ENCODE assay signal across 28 mouse cellular contexts in the genomic region with DNA sequence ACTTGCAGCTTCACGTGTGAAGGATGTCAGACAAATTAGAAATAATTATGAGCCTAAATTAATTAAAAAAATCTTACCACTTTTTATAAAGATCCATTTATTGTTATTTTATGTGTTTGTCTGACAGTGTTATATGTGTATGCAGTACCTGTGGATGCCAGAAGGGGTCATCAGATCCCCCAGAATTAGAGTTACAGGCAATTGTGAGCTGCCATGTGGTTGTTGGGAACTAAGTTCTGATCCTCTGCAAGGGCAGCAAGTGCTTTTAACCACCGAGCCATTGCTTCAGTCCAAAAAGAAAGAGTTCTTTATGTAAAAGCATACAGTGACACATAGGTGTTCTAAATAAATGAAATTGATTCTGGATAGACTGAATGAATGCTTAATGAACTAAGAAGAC. TPM values are rescaled to one million over a fixed set of nuclear protein-coding genes. Genes with fewer than 3 reads are reported as not detected.
DNase-seq lines count a peak whose midpoint lies in the region; TF ChIP-seq lines count a peak whose summit lies in the region.
"Had no signal": no experiment of that assay in that cellular context is flagged by ENCODE, and none has a peak within 500 bp of the region (broad histone marks: within the 10 kb centered on the region; RNA-seq: fewer than 3 reads in every experiment).

No protein-coding gene starts in this region.

- H3K4me1 ChIP-seq in E14TG2a.4 (replicated peaks; ENCODE audit: low read depth, low read length) (peaks cover 18% of the 10 kb centered on the region), MEL (ENCODE audit: control insufficient read depth in 1 of 2, insufficient read depth in 2 of 2, low read length in 2 of 2) (no peaks in the 10 kb centered on the region)
- H3K4me1 ChIP-seq: forebrain, embryonic 10.5 days; heart, embryonic 10.5 days; heart, embryonic 13.5 days; hindbrain, embryonic 12.5 days; hindbrain, embryonic 15.5 days; intestine, embryonic 15.5 days had no signal

- no peak for DNase-seq in layer of hippocampus, adult 2 months (ENCODE audit: low spot score in 2 of 2)
- DNase-seq in layer of hippocampus, adult 18-20 months (ENCODE audit: low spot score in 2 of 2), result no peak
- DNase-seq in MEL (ENCODE audit: low read depth, low spot score), result no peak
- DNase-seq in kidney, adult 8-10 months, result no peak
- DNase-seq in frontal cortex, postnatal 14 days (ENCODE audit: low spot score in 2 of 2), result no peak
- DNase-seq: adrenal gland, adult 8-10 months; adrenal gland, postnatal 25 days; cerebellum, adult 11-12 months; cerebellum, adult 8-10 months; cerebellum, postnatal 10 days; gastrocnemius, postnatal 10 days; gastrocnemius, postnatal 36 days; heart, adult 2 months; heart, postnatal 14 days; heart, postnatal 4 days had no signal

- no peaks in the 10 kb centered on the region for H3K79me2 ChIP-seq in MEL (ENCODE audit: control insufficient read depth, insufficient read depth, low read length, poor library complexity)

- no peak overlapping the region for H3K27ac ChIP-seq in layer of hippocampus, adult 2 months
- H3K27ac ChIP-seq in MEL (ENCODE audit: control insufficient read depth, low read depth, low read length), result no peak overlapping the region
- H3K27ac ChIP-seq: forebrain, embryonic 10.5 days; heart, adult 2 months; heart, embryonic 10.5 days; heart, embryonic 13.5 days; hindbrain, embryonic 12.5 days; hindbrain, embryonic 15.5 days; intestine, embryonic 15.5 days had no signal

- TF ChIP-seq EP300 in MEL (IDR thresholded peaks at IDR 0.05; ENCODE audit: low read depth in 1 of 2, low read length in 2 of 2), result no peak

- peak; percentile 40 for TF ChIP-seq CTCF in layer of hippocampus, adult 2 months (conservative IDR thresholded peaks at IDR 0.05)
- TF ChIP-seq CTCF in E14TG2a.4 (conservative IDR thresholded peaks at IDR 0.05; ENCODE audit: low read length) (peak; percentile 49), MEL (IDR thresholded peaks at IDR 0.05 in 2 of 3, conservative IDR thresholded peaks at IDR 0.05 in 1 of 3; ENCODE audit: control insufficient read depth in 1 of 3, insufficient read depth in 1 of 3, low read depth in 2 of 3, low read length in 3 of 3, poor library complexity in 1 of 3, severe bottlenecking in 1 of 3) (no peak; a peak in 1 of 6 replicates)

- H3K27me3 ChIP-seq in E14TG2a.4 (ENCODE audit: insufficient read depth, low read length) (no peaks in the 10 kb centered on the region), MEL (ENCODE audit: control insufficient read depth in 1 of 2, insufficient read depth in 2 of 2, low read length in 2 of 2) (no peaks in the 10 kb centered on the region)
- H3K27me3 ChIP-seq: heart, embryonic 13.5 days; hindbrain, embryonic 12.5 days; hindbrain, embryonic 15.5 days; intestine, embryonic 15.5 days; Patski had no signal

- no peak overlapping the region for H3K4me3 ChIP-seq in layer of hippocampus, adult 2 months
- H3K4me3 ChIP-seq in E14TG2a.4 (replicated peaks; ENCODE audit: low read length) (no peak overlapping the region), MEL (ENCODE audit: control insufficient read depth in 1 of 2, insufficient read depth in 1 of 2, low read depth in 2 of 2, low read length in 2 of 2) (no peak overlapping the region)
- H3K4me3 ChIP-seq: forebrain, embryonic 10.5 days; heart, adult 2 months; heart, embryonic 10.5 days; heart, embryonic 13.5 days; hindbrain, embryonic 12.5 days; hindbrain, embryonic 15.5 days; intestine, embryonic 15.5 days had no signal

- peaks cover 74% of the 10 kb centered on the region for H3K36me3 ChIP-seq in E14TG2a.4 (ENCODE audit: insufficient read depth, low read length)
- H3K36me3 ChIP-seq in MEL (ENCODE audit: control insufficient read depth in 1 of 2, insufficient read depth in 2 of 2, low read length in 2 of 2), result no peaks in the 10 kb centered on the region
- H3K36me3 ChIP-seq: heart, embryonic 10.5 days; heart, embryonic 13.5 days; hindbrain, embryonic 12.5 days; hindbrain, embryonic 15.5 days; intestine, embryonic 15.5 days had no signal

- TF ChIP-seq POLR2A in MEL (IDR thresholded peaks at IDR 0.05; ENCODE audit: control insufficient read depth in 1 of 2, insufficient read depth in 1 of 2, low read depth in 1 of 2, low read length in 2 of 2, poor library complexity in 1 of 2), result no peak

- peaks cover 22% of the 10 kb centered on the region for H3K9me3 ChIP-seq in E14TG2a.4 (ENCODE audit: low read length)
- H3K9me3 ChIP-seq in MEL (replicated peaks; ENCODE audit: insufficient read depth, low read length), result no peaks in the 10 kb centered on the region
- H3K9me3 ChIP-seq: heart, embryonic 10.5 days; hindbrain, embryonic 15.5 days; intestine, embryonic 15.5 days had no signal

- no peak overlapping the region for H3K9ac ChIP-seq in MEL (ENCODE audit: control insufficient read depth, low read depth, low read length, poor library complexity, severe bottlenecking)
- H3K9ac ChIP-seq: heart, embryonic 13.5 days; hindbrain, embryonic 12.5 days; hindbrain, embryonic 15.5 days; intestine, embryonic 15.5 days had no signal

- peak; percentile 1 for TF ChIP-seq RAD21 in MEL (IDR thresholded peaks at IDR 0.05; ENCODE audit: low read depth, low read length)

TF ChIP-seq in MEL, 35 proteins besides CTCF, POLR2A, EP300 and RAD21:
- TF ChIP-seq USF1 (IDR thresholded peaks at IDR 0.05; ENCODE audit: low read depth, low read length), result no peak
- TF ChIP-seq MYB (IDR thresholded peaks at IDR 0.05; ENCODE audit: low read depth, low read length), result no peak
- TF ChIP-seq MEF2A (IDR thresholded peaks at IDR 0.05; ENCODE audit: extremely low read depth, insufficient replicate concordance, low read depth, low read length, poor library complexity, severe bottlenecking), result no peak
- TF ChIP-seq UBTF (IDR thresholded peaks at IDR 0.05; ENCODE audit: borderline replicate concordance, insufficient read depth, low read depth, low read length), result no peak
- TF ChIP-seq NRF1 (IDR thresholded peaks at IDR 0.05; ENCODE audit: insufficient read depth, low read depth, low read length, poor library complexity, severe bottlenecking), result no peak
- TF ChIP-seq SMC3 (IDR thresholded peaks at IDR 0.05; ENCODE audit: low read depth, low read length), result no peak
- no peak for TF ChIP-seq POLR2AphosphoS5 (IDR thresholded peaks at IDR 0.05; ENCODE audit: borderline replicate concordance, low read depth, low read length)

RNA-seq across cellular contexts. Expression of gene Slc15a4, which starts 44.9 kb away (rescaled TPM):
- total RNA-seq in layer of hippocampus, adult 2 months (2021), result 10 to 100 TPM; 24.0 to 26.4 TPM
- 10 to 100 TPM; 26.9 to 29.0 TPM for total RNA-seq in layer of hippocampus, adult 18-20 months (2021)
- total RNA-seq in MEL (2012; rRNA removed), result 29.1 and 31.7 TPM in 2 replicates
- polyA plus RNA-seq in MEL (2012; ENCODE audit: insufficient read depth in 1 of 2, insufficient read length in 2 of 2, low read depth in 1 of 2, low replicate concordance in 2 of 2, missing spikeins in 1 of 2), result 10 to 100 TPM in 1 of 2 experiments, not detected in 1; 35.5 TPM

RNA-seq across cellular contexts. Expression of gene Glt1d1, which starts 45.5 kb away (rescaled TPM):
- total RNA-seq in layer of hippocampus, adult 2 months (2021), result 10 to 100 TPM; 24.7 to 28.6 TPM
- total RNA-seq in layer of hippocampus, adult 18-20 months (2021), result 10 to 100 TPM; 18.4 to 23.7 TPM
- not detected in 2 replicates for total RNA-seq in MEL (2012; rRNA removed)
- polyA plus RNA-seq in MEL (2012; ENCODE audit: insufficient read depth in 1 of 2, insufficient read length in 2 of 2, low read depth in 1 of 2, low replicate concordance in 2 of 2, missing spikeins in 1 of 2), result under 1 TPM in 1 of 2 experiments, not detected in 1; 0.19 TPM
- total RNA-seq: gastrocnemius, adult 18-20 months; gastrocnemius, postnatal 36 days; heart, adult 2 months; heart, postnatal 14 days; heart, postnatal 4 days had no signal
- polyA plus RNA-seq: activated CD4-positive, CD25-positive, alpha-beta regulatory T cell, adult 4 months; C2C12; CD4-positive, CD25-positive, alpha-beta regulatory T cell, adult 4 months; heart, adult 2 months; heart, embryonic 13.5 days; heart, embryonic 16.5 days had no signal

Comparison
In these comparisons a context has a peak if more than half of its experiments do, and no peak if none do; other contexts are left out.
1. CTCF ChIP-seq: peak in layer of hippocampus, adult 2 months (single experiment) and E14TG2a.4 (single experiment); none in MEL (0 of 3).
2. RNA of gene Glt1d1, which starts 45.5 kb away (total RNA-seq): 24.7 to 28.6 TPM in layer of hippocampus, adult 2 months and 18.4 to 23.7 TPM in layer of hippocampus, adult 18-20 months; not detected in MEL; every median in the first group is over 10 times any median in the second.